Mouse (Mus musculus): Measurements from ENCODE around the gene Prep.
"Not testable (repeated sequence)": the region's sequence is repeated elsewhere in the genome, so short reads cannot be mapped to it uniquely, and the experiment has no call there.

The Prep gene

DNA sequence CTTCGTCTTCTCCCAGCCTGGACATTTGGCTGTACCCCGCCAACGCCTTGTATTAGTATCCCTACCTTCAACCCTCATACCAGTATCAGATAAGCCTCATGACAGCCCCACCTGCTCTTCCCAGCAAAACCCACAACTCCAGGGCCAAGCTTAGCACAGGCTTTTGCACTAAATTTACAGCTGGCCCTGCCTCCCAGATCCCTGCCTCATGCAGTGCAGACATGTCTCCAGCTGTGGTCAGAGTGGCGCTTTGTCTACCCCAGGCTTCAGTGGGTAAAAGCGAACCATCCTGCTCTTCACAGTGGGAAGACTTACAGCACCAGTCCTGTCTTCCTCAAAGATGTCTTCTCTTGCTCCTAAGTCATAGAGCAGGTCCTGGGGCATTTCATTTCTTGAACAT, 49.8 kb downstream of the Prep start:
- no peak for DNase-seq (ENCODE audit: low spot score in 2 of 2)

DNA sequence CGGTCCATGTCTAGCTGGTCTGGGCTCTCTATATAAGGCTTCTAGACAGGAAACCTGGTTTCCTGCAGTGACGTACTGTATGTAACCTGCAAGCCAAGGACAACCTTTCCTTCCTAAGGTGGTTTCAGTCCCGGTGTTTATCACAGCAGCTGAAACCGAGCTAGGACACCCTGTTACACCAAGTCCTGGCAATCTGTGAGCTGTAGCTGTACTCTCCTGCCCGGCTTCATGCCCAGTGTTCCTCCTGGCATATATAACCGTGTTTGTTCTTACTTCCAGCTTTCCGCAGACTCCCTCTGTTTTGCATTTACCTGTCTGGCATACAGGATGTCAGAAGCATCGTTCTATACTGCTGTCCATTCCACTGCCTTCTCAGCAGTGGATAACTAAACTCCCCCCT, 51.4 kb downstream of the Prep start:
- no peak for DNase-seq (ENCODE audit: low spot score in 2 of 2)

DNA sequence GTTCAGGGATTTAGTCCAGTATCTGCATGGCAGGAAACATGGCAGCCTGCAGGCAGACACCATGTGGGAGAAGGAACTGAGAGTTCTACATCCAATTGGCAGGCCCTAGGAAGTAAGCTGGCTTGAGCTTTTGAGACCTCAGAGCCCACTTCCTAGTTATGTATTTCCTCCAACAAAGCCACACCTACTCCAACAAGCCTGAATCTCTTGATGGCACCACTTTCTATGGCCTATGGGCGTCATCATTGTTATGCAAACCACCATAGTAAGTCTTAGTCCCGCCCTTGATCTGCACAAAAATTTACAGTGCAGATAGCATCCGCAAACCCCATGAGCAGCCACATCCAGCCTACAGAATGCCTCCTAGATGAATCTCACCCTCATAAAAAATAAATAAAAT, 54.6 kb downstream of the Prep start:
- DNase-seq (ENCODE audit: low spot score in 2 of 2), result no peak

DNA sequence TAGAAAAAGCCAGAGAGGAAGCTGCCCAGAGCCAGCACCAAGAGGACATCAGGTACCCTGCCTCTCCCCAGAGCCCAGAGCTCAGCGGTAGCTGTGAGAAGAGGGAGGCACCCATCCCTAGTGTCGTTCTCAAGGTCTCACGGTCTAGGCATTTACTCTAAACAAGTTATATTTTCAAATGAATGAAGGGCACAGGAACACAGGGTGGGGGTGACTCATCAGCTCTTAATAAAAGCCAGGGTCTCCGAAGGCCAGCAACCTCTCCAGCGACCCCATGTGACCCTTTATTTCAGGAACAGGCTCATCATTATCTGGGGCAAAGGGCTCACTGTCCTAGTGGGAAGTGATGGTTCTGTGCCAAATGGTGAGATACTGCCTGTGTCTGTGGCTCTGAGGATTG, 55.5 kb downstream of the Prep start:
- DNase-seq (ENCODE audit: low spot score in 2 of 2), result no peak

DNA sequence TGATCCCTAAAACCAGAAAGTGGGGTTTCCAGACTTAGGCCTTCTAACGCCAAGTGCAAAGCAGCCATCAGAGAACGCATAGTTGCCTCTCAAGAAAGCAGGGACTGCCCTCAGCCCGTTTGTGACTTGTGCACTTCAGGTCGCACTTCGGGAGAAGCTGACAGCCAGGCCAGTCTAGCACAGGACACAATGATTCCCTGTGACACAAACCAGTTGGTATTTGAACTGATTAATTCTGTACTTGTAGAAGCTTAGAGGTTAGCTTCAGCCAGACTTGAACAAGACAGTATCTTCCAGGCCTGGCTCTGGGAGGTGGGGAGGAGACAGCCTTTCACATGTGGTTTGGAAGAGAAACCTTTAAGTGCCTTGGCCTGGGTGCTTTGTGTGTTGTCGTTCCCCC, 56.0 kb downstream of the Prep start:
- no peak for DNase-seq (ENCODE audit: low spot score in 2 of 2)

DNA sequence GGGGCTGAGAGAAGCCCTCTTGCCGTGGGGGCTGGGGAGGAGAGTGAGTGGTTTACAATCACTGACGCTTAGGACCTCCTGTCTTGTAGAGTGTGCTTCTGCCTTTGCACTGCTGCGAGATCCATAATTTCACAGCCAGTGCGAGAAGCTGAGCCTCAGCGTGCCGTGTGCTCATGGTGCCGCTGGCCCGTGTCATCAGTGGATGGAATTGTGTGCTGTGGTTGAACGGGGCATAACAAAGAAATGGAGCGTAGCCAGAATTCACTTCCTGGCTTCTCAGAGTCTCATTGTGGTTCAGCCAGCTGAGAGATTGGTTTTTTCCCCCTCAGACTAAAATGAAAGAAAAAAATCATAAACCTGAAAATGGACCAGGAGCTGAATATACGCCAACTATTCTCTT, 62.1 kb downstream of the Prep start:
- no peak for DNase-seq (ENCODE audit: low spot score in 2 of 2)

DNA sequence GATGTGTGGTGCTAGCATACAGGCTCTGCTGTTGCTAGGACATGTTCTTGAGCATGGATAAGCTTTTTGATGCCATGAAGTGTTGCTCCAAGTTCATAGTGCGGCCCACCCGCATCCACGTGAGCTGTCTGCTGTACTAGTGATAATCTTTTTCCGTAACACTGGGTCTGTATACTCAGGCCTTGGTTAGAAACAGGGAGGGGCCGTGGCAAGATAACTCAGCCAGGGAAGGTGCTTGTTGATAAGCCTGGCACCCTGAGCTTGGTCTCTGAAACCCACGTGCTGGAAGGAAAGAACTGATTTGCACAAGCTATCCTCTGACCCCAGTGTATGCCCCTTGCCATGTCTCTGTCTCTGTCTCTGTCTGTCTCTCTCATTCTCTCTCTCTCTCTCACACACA, 63.0 kb downstream of the Prep start:
- no peak for DNase-seq (ENCODE audit: low spot score in 2 of 2)

DNA sequence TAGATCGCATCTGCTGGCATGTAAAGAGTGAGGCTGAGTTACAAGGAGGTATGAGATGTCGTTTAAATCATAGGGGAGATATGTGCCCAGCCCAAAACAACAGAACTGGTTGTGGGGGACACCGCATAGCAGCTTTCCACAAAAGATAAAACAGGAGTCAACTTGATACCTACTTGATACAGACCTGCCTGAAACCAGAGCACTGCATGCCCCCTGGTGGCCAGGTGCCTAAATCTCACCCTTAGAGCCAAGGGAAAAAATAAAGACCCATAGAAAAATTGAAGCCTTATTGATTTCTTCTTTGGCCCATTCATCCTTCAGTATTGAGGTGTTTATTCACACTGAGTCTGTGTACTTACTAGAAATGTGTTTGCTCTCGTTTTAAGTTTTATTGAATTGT, 65.4 kb downstream of the Prep start:
- DNase-seq (ENCODE audit: low spot score in 2 of 2), result peak; percentile 7 to 59

DNA sequence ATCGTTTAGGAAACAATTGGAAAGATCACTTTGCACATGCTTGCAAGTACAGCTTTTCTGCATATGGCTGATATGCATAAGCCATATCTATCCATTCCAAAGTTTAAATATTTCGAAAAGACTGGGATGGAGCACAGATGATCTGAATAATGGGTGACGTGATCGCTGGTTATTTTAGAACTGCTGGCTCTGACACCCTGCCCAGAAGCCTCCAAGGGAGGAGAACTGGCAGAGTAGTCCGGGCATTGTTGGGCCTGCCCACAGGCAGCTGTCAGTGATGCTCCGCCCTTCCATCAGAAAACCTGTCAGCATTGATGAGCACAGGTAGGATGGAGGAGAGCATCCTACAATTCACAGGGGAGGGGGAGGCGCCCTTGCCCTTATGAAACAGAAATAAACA, 69.8 kb downstream of the Prep start:
- DNase-seq (ENCODE audit: low spot score in 2 of 2), result no peak

DNA sequence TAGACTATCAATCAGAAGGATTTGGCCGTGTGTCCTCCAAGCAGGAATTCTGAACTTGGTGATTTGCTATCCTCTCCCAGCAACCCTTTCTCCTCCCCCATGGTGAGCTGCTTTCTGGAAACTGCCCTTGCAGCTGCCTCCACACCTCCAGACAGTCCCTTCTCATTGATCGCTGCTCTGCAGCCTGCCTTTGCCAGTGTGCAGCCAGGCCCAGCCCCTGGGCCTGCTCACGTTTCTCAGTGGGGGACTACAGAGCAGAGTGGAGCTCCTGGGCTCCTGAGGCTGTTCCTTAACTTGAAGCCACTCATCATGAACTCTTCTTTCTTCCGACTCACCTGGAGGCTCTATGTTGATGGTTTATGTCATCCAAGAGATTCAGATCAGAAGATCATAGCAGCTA, 72.9 kb downstream of the Prep start:
- no peak for DNase-seq (ENCODE audit: low spot score in 2 of 2)

DNA sequence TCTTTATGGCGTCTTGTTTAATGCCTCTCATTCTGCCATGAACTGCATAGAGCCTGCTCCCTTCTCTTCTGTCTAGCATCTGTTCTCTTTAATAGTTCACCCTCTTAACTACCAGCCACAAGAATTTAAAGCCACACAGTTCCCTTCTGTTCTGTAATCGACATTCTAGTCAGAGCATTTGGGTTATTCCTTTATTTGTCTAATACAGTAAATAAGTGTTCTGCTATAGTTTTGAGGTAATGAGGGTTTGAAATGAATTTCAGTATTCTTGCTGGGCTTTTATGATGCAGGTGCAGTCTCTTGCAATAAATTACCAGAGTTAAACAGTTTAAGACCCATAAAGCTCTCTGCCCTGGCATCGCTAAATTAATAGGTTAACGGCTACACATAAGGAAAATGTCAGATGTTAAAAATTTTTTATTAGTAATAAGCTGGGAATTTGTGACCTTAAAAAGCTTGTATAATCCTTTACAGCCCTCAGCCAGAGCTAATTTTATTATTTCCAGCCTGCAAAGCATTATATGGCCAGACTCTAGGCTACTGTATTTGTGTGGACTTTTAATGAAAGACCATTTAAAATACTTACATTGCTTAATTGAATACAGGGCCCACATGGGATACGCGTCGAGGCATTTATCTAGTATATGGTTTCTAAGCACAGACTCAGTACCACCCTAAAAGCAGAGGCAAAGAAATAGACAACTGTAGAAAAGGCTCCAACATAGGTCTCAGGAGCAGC, 73.6 kb downstream of the Prep start:
- DNase-seq (ENCODE audit: low spot score in 2 of 2), result no peak

DNA sequence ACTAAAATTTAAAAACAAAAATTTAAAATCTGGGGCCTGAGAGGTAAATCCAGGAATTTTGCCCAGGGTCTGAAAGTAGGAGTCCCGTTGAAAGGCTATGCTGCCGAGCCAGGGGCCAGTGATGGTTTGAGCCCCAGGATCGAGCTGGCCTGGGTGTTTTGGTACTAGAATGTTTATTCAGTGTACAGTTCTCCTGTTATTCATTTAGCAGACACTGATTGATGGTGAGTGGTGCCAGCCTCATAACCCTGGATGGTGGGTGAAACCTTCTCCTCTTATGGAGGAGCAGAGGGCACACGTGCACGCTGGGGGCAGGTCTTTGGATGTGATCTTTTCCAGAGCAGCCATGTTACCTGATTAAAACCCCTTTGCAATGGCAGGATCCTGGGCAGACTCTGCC, 75.4 kb downstream of the Prep start:
- no peak for DNase-seq (ENCODE audit: low spot score in 2 of 2)

DNA sequence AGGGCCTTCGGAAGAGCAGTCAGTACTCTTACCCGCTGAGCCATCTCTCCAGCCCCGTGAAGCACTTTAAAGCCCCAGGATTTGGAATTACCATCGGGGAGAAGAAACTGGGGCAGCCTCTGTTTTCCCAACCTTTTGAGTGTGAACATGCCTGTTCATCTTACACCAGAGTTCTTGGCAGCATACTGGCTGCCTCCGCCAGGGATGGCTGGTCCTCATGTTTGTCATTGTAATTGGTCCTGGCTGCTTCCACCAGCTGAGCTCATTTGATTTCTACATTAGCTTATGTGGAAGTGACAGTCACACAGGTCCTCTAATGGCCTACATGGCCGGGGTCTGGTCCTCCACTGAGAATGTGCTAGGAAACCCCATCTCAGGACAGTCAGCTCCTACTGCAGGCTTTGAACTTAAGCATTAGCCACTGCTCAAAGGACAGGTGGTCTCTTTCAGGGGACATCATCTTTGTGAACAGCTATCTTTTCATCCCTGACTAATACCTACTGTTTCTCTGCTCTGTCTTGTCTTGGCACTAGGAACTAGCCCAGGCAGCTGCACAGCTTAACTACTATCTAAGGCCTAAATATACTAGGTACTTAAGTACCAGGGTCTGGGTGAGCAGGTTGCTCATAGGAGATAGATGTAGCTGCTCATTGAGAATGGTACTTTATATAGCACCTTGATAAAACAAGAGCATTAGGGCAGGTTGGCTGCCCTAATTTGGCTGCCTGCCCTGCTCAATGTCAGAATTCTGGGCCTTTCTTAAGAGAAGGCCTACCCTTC, 77.2 kb downstream of the Prep start:
- no peak for DNase-seq (ENCODE audit: low spot score in 2 of 2)

DNA sequence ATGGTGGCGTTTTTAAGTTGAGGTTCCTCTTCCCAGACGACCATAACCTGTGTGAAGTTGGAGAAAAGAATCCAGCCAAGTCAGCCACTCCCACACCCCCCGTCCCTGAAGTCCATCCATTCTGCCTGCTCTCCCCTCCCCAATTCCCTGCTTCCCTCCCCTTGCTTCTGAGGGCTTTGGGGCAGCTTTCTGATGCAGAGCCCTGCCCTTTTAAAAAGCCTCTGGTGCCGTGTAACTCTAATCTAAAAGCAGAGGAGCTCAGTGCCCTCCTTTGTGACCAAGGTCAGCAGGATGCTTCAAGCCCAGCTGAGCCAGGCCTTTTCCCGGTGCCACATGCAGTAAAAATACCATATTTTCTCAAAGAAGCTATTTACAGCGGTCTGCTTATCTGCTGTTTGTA, 79.8 kb downstream of the Prep start:
- DNase-seq (ENCODE audit: low spot score in 2 of 2), result no peak

DNA sequence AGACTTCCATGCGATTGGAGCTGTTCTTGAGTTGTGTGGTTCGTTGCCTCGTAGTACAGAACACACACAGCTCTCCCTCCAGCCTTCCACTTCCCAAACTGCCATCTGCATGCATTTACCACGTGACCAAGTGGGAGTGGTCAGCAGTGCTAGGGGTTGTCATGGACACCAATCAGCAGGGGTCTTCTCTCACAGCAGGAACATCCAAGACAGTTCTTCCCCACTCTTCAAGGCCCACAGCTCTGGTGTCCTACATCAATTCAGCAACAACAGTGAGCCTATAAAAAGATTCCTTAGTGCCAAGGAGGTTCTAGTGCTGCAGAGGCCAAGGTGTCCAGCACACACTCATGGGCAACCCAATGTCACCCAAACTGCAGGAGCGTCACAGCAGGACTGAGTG, 84.1 kb downstream of the Prep start:
- DNase-seq (ENCODE audit: low spot score in 2 of 2), result no peak

DNA sequence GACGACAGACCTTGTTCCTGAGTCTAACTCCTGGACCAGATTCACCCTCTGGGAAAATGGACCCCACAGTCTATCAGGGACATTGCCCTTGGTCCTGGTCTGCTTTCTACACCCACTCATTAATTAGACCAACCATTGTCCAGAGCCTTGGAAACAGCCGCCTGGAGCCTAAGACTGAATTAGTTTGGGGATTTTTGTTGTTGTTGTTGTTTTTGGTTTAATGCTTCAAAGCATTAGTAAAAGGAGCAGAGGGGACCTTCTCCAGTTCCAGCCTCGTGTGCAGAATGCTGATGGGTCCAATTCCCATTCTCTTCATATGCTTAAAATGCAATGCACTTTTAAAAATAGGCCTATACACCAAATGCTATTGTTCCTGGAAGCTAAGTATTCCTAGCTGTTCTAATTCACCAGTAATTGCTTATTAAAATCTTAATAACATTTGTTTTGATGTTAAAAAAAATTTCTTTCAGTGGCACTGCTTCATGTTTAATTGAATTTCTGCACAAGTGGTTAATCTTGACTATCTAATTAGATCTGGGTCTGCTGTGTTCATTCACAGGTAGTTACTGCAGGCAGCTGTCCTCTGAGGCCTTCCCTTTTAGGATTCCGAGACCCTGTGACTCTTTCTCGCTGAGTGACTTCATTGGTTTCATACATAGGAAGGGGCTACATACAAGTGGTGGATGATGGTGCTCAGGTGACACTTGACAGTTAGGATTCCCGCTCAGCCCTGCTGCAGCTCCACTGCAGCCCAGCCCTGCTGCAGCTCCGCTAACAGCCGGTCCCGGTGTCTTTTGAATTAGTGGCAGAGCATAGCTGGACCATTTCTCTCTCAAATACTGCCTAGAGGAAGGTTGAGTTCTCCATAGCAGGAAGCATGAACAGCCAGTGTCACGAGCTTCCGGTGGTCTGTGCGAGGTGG, 85.0 kb downstream of the Prep start:
- no peak for DNase-seq (ENCODE audit: low spot score in 2 of 2)

DNA sequence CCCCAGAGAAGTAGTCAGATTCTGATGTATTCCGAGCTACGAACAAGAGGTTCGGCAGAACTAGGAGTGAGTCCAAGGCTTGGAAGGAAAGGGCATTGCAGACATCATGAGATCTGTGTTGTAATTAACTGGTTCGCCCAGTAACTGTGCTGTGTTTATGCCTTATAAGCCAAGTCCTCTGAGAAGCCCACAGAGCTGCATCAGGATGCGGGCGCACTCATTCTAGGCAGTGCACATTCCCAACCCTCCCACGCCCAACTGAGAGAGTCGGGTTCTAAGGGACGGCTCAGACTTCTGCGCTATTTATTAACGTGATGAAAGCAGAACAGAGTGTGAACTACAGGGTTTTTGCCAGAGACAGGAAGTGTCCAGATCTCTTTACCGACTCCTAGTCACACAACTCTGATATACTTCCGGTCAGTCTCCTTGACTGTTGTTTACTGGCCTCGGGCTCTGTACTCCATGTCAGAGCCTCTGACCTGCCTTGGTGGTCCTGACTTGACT, 87.6 kb downstream of the Prep start:
- no peak for DNase-seq (ENCODE audit: low spot score in 2 of 2)

DNA sequence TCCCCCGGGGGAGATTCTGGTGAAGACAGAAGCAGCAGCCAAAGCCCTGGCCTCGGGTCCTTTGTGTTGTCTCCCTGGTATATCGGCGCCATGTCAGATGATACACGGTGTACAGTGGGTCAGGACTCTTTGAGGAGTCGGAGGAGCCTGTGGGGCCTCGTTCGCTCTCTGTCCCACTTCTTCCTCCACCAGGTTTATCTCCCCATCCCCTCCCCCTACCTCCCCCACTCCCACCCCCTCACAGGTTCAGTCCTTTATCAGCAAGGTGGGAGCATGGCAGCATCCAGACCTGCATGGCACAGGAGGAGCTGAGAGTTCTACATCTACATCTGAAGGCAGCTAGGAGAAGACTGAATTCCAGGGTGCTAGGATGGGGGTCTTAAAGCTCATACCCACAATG, 98.8 kb downstream of the Prep start:
- no peak for DNase-seq (ENCODE audit: low spot score in 2 of 2)

DNA sequence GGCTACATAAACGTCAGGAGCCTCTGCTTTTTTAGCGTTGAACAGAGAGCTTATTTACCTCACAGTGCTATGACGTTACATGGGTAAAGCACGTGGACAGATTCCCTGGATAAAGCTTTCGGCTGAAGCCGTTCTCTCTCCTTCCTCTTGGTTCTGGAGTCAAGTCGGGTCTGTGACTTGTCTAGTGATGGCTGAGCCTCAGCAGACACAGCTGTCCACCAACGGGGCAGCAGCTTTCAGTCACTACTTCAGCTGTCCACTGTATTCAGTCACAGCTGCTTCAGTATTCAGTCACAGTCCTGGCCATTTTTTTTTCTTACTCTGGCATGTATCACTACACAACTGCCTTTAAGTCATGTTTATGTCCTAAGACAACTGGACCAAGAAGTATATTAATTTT, 106.9 kb downstream of the Prep start:
- DNase-seq (ENCODE audit: low spot score in 2 of 2), result no peak

DNA sequence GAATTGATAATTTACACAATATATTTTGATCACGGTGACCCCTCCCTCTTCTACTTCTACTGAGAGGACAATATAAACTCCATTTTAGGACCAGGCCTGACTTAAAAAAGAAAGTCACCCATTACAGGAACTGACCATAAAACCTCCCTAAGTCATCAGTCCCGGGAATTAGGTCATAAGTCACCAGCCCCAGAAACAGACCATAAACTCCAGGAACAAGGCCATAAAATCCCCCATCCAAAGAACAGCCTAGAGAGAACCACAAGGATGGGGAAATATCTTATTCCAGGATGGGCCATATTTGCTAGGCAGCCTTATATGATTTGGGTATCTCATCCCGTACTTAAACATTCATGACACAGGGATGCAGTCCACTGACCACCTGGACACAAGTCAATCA, 107.3 kb downstream of the Prep start:
- DNase-seq (ENCODE audit: low spot score in 2 of 2), result no peak

DNA sequence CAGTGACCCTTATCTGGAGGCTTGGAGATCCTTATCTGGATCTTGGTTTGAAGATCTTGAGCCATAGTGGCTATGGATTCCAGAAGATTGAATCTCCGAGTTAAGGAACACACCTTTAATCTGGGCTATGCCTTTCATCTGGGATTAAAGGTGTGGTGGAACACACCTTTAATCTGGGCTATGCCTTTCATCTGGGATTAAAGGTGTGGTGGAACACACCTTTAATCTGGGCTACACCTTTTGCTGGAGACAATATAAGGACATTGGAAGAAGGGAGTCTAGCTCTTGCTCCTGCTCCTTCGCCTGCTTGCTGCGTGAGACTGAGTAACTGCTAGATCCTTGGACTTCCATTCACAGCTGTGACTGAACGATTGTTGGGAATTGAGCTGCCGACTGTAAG, 110.8 kb downstream of the Prep start, which contains the start of gene Popdc3:
TSS of gene Popdc3 (plus strand) at position 301 of the 400 bp plus-strand sequence.
- not testable (repeated sequence) for DNase-seq (ENCODE audit: low spot score in 2 of 2)

DNA sequence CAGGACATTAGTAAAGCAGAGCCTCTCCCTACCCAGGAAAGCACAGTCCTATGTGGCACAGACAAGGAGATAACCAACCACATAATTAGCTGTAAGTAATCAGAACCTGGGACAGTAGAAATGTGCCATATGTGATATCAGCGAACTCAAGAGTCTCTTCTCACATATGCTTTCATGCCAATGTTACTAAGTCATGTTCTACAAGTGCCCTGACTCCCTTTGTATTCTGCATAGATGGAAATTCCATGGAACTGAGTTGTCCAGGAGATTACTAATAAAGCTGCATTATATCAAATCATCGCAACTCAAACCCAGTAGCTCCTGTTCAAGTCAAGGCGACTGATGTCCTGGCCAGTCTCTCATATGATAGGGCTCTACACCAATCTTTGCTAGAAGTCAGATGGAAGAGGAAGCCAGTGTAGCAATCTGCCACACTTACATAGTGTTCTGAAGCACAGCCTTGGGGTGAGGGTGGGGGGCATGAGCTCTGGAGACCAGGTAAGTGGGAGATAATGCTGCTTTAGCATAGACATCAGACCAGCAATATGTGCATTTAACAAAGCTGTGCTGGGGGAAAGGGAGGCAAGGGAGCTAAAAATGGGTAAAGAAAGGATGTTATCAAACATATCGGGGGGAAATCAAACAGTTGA, 113.8 kb downstream of the Prep start:
- no peak for DNase-seq (ENCODE audit: low spot score in 2 of 2)
